Mouse (Mus musculus) heart, adult 2 months (tissue): ENCODE measurements at regions not wholly inside any gene's neighbourhood (a gene's known extent, or its start where the extent isn't known, plus 50 kb on each side); places are given as distances from the start of the nearest gene placed in this dataset.

ENCODE experiments used
- DNase-seq, 2 experiments: peaks; one replicate each; pipeline ENCODE4 v3.0.0; 2021
- H3K27ac ChIP-seq: fragments of 200-600 bp; 2 replicates; pipeline ENCODE4 v1.8.1; 2022
- H3K27me3 ChIP-seq: fragments of 200-500 bp; 2 replicates; pipeline ENCODE4 v1.6.1; 2012; ENCODE audit warnings: mild to moderate bottlenecking, low read length, inconsistent platforms, mixed read lengths; ENCODE audit not compliant: control insufficient read depth, insufficient read depth
- H3K36me3 ChIP-seq: fragments of 200-500 bp; 2 replicates; pipeline ENCODE4 v1.6.1; 2012; ENCODE audit warnings: low read length, inconsistent platforms; ENCODE audit not compliant: control insufficient read depth, insufficient read depth
- H3K4me1 ChIP-seq: fragments of 200-500 bp; 2 replicates; pipeline ENCODE4 v1.6.1; 2011; ENCODE audit warnings: low read length; ENCODE audit not compliant: control insufficient read depth, insufficient read depth
- H3K4me3 ChIP-seq: fragments of 200-600 bp; 2 replicates; pipeline ENCODE4 v1.8.1; 2022
- H3K79me2 ChIP-seq: fragments of 200-500 bp; replicated peaks from 2 replicates; pipeline ENCODE4 v1.6.1; 2012; ENCODE audit warnings: mild to moderate bottlenecking, inconsistent platforms, low read length, moderate library complexity, mixed read lengths; ENCODE audit not compliant: control insufficient read depth, insufficient read depth
- H3K9ac ChIP-seq: fragments of 200-500 bp; 2 replicates; pipeline ENCODE4 v1.6.1; 2012; ENCODE audit warnings: low read depth, mild to moderate bottlenecking, control low read depth, inconsistent platforms, low read length, mixed read lengths
- CTCF ChIP-seq: fragments of 200-600 bp; IDR thresholded peaks from 2 replicates; pipeline ENCODE4 v1.8.1; 2022; ENCODE audit warnings: antibody characterized with exemption, mild to moderate bottlenecking, moderate library complexity
- EP300 ChIP-seq: fragments of 200-500 bp; IDR thresholded peaks from 2 replicates; pipeline ENCODE4 v1.6.1; 2011; ENCODE audit warnings: low read depth, low read length, control low read depth; ENCODE audit not compliant: insufficient read depth
- POLR2A ChIP-seq: fragments of 200-500 bp; IDR thresholded peaks from 2 replicates; pipeline ENCODE4 v1.6.1; 2011; ENCODE audit warnings: mild to moderate bottlenecking, low read depth, low read length, control low read depth; ENCODE audit not compliant: insufficient read depth
- WGBS: fragments of 180-500 bp; shearing (Covaris S2); methylation state at CpG from one replicate; pipeline ENCODE4 v1.1.7; 2018; 5-methylcytosine and 5-hydroxymethylcytosine counted together
- intact Hi-C: fragments of 180-260 bp; cut with DNase I; formaldehyde crosslinking; loops from one replicate; pipeline ENCODE4 v1.15.1; 2025

GRCm38 (mm10) chr2:134703067-134703466 is 59.1 kb upstream of the Tmx4 start:
- Histone ChIP-seq H3K9ac (no peak overlapping the region), H3K36me3 (no peaks in the 10 kb centered on the region), H3K79me2 (no peaks in the 10 kb centered on the region), H3K27me3 (no peaks in the 10 kb centered on the region), H3K4me1 (no peaks in the 10 kb centered on the region), H3K27ac (no peak overlapping the region), H3K4me3 (no peak overlapping the region)
- 72% methylated on average over 2 of the region's 2 CpGs for WGBS
- DNase-seq = no peak
- TF ChIP-seq CTCF = no peak
- TF ChIP-seq POLR2A = no peak
- TF ChIP-seq EP300 = no peak
- intact Hi-C loops = no loop called here

- Histone ChIP-seq H3K79me2 (no peaks in the 10 kb centered on the region), H3K4me1 (no peaks in the 10 kb centered on the region), H3K27ac (no peak overlapping the region), H3K36me3 (no peaks in the 10 kb centered on the region), H3K9ac (no peak overlapping the region), H3K4me3 (no peak overlapping the region), H3K27me3 (no peaks in the 10 kb centered on the region)
- no peak for TF ChIP-seq CTCF
- DNase-seq = no peak
- intact Hi-C loops = no loop called here
- 57% methylated on average over 2 of the region's 2 CpGs for WGBS
Observed at GRCm38 (mm10) chr2:134697424-134697823, 53.5 kb upstream of the Tmx4 start.

GRCm38 (mm10) chr2:134696394-134696793 is 52.4 kb upstream of the Tmx4 start:
- H3K36me3 ChIP-seq = no peaks in the 10 kb centered on the region

More at GRCm38 (mm10) chr2:134696394-134696793, 52.4 kb upstream of the Tmx4 start:
- no peak overlapping the region for H3K27ac ChIP-seq
- TF ChIP-seq CTCF = no peak
- TF ChIP-seq POLR2A = no peak
- TF ChIP-seq EP300 = no peak
- no peaks in the 10 kb centered on the region for H3K4me1 ChIP-seq
- 71% methylated on average over 2 of the region's 2 CpGs for WGBS
- H3K4me3 ChIP-seq = no peak overlapping the region
- no peaks in the 10 kb centered on the region for H3K79me2 ChIP-seq
- no peak overlapping the region for H3K9ac ChIP-seq
- intact Hi-C loops = no loop called here
- no peaks in the 10 kb centered on the region for H3K27me3 ChIP-seq
- no peak for DNase-seq
